Mouse (Mus musculus): ENCODE measurements at regions not wholly inside any gene's neighbourhood (a gene's known extent, or its start where the extent isn't known, plus 50 kb on each side); places are given as distances from the start of the nearest gene placed in this dataset.

GRCm38 (mm10) chr12:71456900-71457299 lies 147.2 kb downstream of the Dact1 start:
- TF ChIP-seq CTCF (IDR thresholded peaks at IDR 0.05; ENCODE audit: borderline replicate concordance, extremely low read depth, insufficient read depth, insufficient read length) = no peak
- TF ChIP-seq POLR2A (IDR thresholded peaks at IDR 0.05; ENCODE audit: borderline replicate concordance, extremely low read depth, insufficient read depth, insufficient read length, poor library complexity, severe bottlenecking) = no peak

Measured in brain, embryonic 14.5 days (tissue).